Mouse (Mus musculus) erythroblast, embryonic 14.5 days (primary cell): Measurements from ENCODE around the gene Tbc1d10c. TPM values are rescaled to one million over a fixed set of nuclear protein-coding genes. Genes with fewer than 3 reads are reported as not detected.

Experiments
- H3K27me3 ChIP-seq: 2 replicates; pipeline ENCODE4 v1.6.1; 2012; ENCODE audit warnings: inconsistent platforms; ENCODE audit not compliant: control insufficient read depth
- H3K36me3 ChIP-seq: 2 replicates; pipeline ENCODE4 v1.6.1; 2012; ENCODE audit warnings: mild to moderate bottlenecking, inconsistent platforms; ENCODE audit not compliant: control insufficient read depth
- H3K4me1 ChIP-seq: 2 replicates; pipeline ENCODE4 v1.6.1; 2012; ENCODE audit warnings: inconsistent platforms; ENCODE audit not compliant: control insufficient read depth
- H3K4me3 ChIP-seq: replicated peaks from 2 replicates; pipeline ENCODE3; 2012; ENCODE audit warnings: moderate library complexity, mild to moderate bottlenecking, inconsistent platforms
- H3K9me3 ChIP-seq: 2 replicates; pipeline ENCODE4 v1.6.1; 2012; ENCODE audit warnings: low read length, inconsistent platforms, mixed read lengths; ENCODE audit not compliant: control insufficient read depth
- GATA1 ChIP-seq: IDR thresholded peaks from 2 replicates; pipeline ENCODE4 v1.6.1; 2012; ENCODE audit warnings: low read length, inconsistent platforms, mixed read lengths
- TAL1 ChIP-seq: IDR thresholded peaks from 3 replicates; pipeline ENCODE4 v1.6.1; 2012; ENCODE audit warnings: low read length, inconsistent platforms, mixed read lengths
- polyA plus RNA-seq: library from polyadenylated mRNA; stranded (reverse); fragments of >175 nt; gene quantifications from 2 replicates; pipeline ENCODE4 v1.2.3, GENCODE M21; 2012

The Tbc1d10c gene
- polyA plus RNA-seq, 1 experiment: 0.18 TPM

GRCm38 (mm10) chr19:4134354-4134753 lies 56.7 kb downstream of the Tbc1d10c start:
- Histone ChIP-seq H3K4me3 (no peak overlapping the region), H3K9me3 (no peaks in the 10 kb centered on the region), H3K4me1 (peaks cover 67% of the 10 kb centered on the region), H3K36me3 (peaks cover 50% of the 10 kb centered on the region), H3K27me3 (peaks cover 13% of the 10 kb centered on the region)
- TF ChIP-seq GATA1 (no peak), TAL1 (no peak)

Other genes with a start within 250 kb of the Tbc1d10c start
- 0.01 TPM in 1 of 2 replicates, not detected in the other for gene Aldh3b3, start 232.6 kb downstream of the Tbc1d10c start, polyA plus RNA-seq
- gene Aldh3b2, start 219.0 kb downstream of the Tbc1d10c start, polyA plus RNA-seq: 0.11 and 0.20 TPM in 2 replicates
- gene Acy3, start 204.7 kb downstream of the Tbc1d10c start, polyA plus RNA-seq: 0.10 TPM in 1 of 2 replicates, not detected in the other
- gene Tbx10, start 198.5 kb downstream of the Tbc1d10c start, polyA plus RNA-seq: not detected in 2 replicates
- 0.45 and 0.73 TPM in 2 replicates for gene Nudt8, start 190.7 kb downstream of the Tbc1d10c start, polyA plus RNA-seq
- 0.05 TPM in 2 replicates for gene Gm49405, start 190.7 kb downstream of the Tbc1d10c start, polyA plus RNA-seq
- 0.06 and 0.07 TPM in 2 replicates for gene Doc2g, start 188.0 kb downstream of the Tbc1d10c start, polyA plus RNA-seq
- 47.7 and 49.2 TPM in 2 replicates for gene Ndufv1, start 178.5 kb downstream of the Tbc1d10c start, polyA plus RNA-seq
- gene Gstp1, start 153.3 kb downstream of the Tbc1d10c start, polyA plus RNA-seq: 14.9 and 28.9 TPM in 2 replicates
- not detected in 2 replicates for gene Gstp2, start 145.3 kb downstream of the Tbc1d10c start, polyA plus RNA-seq
- 1.3 TPM in 2 replicates for gene Gstp3, start 131.7 kb downstream of the Tbc1d10c start, polyA plus RNA-seq
- not detected in 2 replicates for gene Cabp2, start 109.7 kb downstream of the Tbc1d10c start, polyA plus RNA-seq
- gene Cdk2ap2, start 94.1 kb downstream of the Tbc1d10c start, polyA plus RNA-seq: 11.2 and 12.1 TPM in 2 replicates
- gene Pitpnm1, start 91.3 kb downstream of the Tbc1d10c start, polyA plus RNA-seq: 0.66 and 0.94 TPM in 2 replicates
- 23.9 and 25.1 TPM in 2 replicates for gene Aip, start 65.4 kb downstream of the Tbc1d10c start, polyA plus RNA-seq
- 0.01 TPM in 1 of 2 replicates, not detected in the other for gene Gpr152, start 51.5 kb downstream of the Tbc1d10c start, polyA plus RNA-seq
- 0.05 TPM in 2 replicates for gene Cabp4, start 47.3 kb downstream of the Tbc1d10c start, polyA plus RNA-seq
- gene Coro1b, start 42.7 kb downstream of the Tbc1d10c start, polyA plus RNA-seq: 6.2 and 7.5 TPM in 2 replicates
- gene Ptprcap, start 37.7 kb downstream of the Tbc1d10c start, polyA plus RNA-seq: 5.6 and 7.7 TPM in 2 replicates
- gene Rps6kb2, start 27.9 kb downstream of the Tbc1d10c start, polyA plus RNA-seq: 24.5 and 32.5 TPM in 2 replicates
- gene Carns1, start 15.8 kb downstream of the Tbc1d10c start, polyA plus RNA-seq: not detected in 2 replicates
- 42.7 and 52.0 TPM in 2 replicates for gene Ppp1ca, start 781 bp upstream of the Tbc1d10c start, polyA plus RNA-seq
- gene Rad9a, start 10.4 kb upstream of the Tbc1d10c start, polyA plus RNA-seq: 2.6 and 3.9 TPM in 2 replicates
- gene Clcf1, start 23.0 kb upstream of the Tbc1d10c start, polyA plus RNA-seq: not detected in 2 replicates
- gene AC109138.7, start 23.1 kb upstream of the Tbc1d10c start, polyA plus RNA-seq: 0.22 TPM in 1 of 2 replicates, not detected in the other
- 0.49 and 0.74 TPM in 2 replicates for gene Pold4, start 40.6 kb upstream of the Tbc1d10c start, polyA plus RNA-seq
- 0.19 and 0.24 TPM in 2 replicates for gene Ssh3, start 77.9 kb upstream of the Tbc1d10c start, polyA plus RNA-seq
- gene Ankrd13d, start 91.9 kb upstream of the Tbc1d10c start, polyA plus RNA-seq: 0.22 and 0.38 TPM in 2 replicates
- 20.9 and 22.2 TPM in 2 replicates for gene Grk2, start 114.9 kb upstream of the Tbc1d10c start, polyA plus RNA-seq
- 1.3 and 2.7 TPM in 2 replicates for gene Kdm2a, start 207.0 kb upstream of the Tbc1d10c start, polyA plus RNA-seq
- gene Rhod, start 248.1 kb upstream of the Tbc1d10c start, polyA plus RNA-seq: not detected in 2 replicates